Mouse (Mus musculus) urinary bladder, postnatal 25 days (tissue): ENCODE data around the gene Dnaaf1.

Source experiments
- DNase-seq: peaks from one replicate; pipeline ENCODE4 v3.0.0; 2022; ENCODE audit warnings: low spot score

Dnaaf1 gene

DNA sequence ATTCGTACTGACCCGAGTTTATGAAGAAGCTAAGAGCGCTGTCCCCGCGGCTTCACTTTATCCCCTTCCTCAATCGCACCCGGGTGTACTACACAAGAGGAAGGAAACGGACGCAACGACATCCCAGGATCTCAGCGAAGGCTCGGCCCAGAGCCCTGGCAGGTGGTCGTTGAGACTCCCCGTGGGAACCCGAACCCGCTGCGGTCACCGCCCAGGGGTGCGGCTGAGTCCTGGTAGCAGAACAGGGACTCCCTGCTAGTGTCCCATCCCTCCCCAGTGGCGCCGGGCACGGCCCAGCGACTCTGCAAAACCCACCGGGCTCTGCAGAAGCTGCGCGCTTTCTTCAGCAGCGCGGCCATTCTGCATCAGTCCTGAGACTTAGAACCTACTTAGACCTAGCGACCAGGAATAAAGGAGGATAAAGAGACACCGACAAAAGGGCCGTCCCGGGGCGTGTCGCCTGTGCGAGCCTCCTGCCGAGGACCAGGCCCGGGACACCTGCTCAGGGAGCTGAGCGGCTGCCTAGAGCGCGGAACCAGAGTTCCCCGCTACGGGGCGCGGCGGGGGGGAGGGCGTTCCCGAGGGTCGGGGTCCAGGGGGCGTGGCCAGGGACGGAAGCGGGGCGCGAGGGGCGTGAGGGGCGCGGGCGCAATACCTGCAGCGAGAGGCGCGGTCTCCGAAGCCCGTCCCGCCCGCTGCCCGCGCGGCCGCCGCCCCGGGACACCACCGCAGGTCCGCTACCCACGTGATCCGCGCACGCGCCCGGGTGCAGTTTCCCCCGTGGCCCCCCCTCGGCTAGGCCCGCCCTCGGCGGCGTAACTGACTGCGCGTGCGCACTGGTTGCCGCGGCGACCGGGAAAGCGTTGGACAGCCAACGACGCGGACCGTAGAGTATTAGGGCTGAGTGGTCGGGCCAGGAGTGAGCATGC, at the start of gene Dnaaf1, which contains the start of gene Hsdl1:
Dnaaf1 (plus strand) TSS at position 799 of the 929 bp plus-strand sequence.
Hsdl1 (minus strand) TSS at position 747 of the 929 bp plus-strand sequence.
- DNase-seq = peak; percentile 99

- DNase-seq = no peak
Measured at GRCm38 (mm10) chr8:119528762-119529161, 46.3 kb upstream of the Dnaaf1 start.

GRCm38 (mm10) chr8:119530937-119531336, 44.1 kb upstream of the Dnaaf1 start:
- no peak for DNase-seq

GRCm38 (mm10) chr8:119531397-119531796, 43.6 kb upstream of the Dnaaf1 start:
- no peak for DNase-seq

DNA sequence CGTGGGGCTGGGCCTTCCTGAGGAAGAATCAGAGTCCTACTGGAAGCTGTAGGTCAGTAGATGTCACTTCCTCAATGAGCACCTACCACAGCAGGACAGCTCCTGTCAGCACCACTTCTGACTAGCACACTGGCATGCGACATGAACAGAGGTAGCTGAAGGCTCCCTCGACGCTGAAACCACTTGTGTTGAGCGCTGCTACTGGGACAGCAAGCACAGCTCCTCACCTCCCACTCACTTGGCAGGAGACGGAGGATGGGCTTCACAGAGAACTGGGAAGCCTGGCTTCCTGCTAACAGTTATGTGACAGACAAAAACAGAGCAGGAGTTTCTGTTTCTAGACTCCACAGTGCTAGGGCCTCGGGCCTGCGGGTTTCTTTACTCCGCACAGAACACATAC, 43.1 kb upstream of the Dnaaf1 start:
- DNase-seq = no peak

GRCm38 (mm10) chr8:119544606-119545005, 30.4 kb upstream of the Dnaaf1 start:
- no peak for DNase-seq

- no peak for DNase-seq
Measured at GRCm38 (mm10) chr8:119545180-119545579, 29.9 kb upstream of the Dnaaf1 start.

DNA sequence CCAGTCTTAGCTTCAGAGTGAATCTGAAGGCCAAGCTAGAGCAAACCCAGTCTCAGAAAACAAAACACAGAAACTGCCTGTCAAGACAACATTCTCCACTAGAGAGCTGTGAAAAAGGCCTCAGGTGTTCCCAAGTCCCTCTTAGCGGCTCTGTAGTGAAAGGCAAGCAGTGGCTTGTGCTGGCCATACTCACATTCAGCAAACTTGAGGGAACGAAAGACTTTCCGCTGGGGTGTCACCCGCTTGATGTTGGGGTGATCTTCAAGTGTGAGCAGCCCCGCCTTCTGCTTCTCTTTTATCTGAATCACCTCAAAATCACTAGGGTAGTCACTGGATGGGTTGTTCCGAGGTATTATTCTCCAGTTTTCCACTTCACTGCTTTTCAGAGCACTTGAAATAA, 29.2 kb upstream of the Dnaaf1 start:
- no peak for DNase-seq

DNA sequence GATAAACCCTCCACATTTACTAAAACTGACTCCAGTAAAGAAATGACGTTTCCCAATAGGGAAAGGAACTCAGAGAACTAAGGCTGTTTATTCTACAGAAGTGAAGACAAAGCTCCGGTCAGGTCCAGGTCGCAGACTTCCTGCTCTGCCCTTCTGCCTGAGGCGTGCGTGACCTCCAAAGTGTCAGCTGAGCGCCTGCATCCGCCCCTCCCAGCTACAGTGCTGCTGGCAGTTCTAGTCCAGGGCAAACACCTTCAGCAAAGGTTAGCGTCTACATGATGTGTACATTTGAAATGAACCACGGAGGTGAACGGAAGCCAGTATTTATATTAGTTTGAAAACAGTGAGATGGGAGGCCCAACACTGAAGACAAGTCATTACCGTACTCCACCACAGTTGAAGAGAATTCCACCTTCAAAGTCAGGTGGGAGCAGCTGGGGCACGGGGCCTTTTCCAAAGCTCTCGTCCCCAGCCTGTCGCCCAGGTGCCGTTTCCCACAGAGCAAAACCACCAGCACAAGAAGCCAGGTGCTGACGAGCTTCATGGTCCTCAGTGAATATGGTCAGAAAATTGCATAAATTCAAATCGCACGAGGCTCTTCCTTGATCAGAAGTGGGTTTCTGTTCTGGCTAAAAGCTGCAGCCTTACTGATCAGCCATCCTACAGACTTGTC, 27.9 kb upstream of the Dnaaf1 start:
- no peak for DNase-seq

DNA sequence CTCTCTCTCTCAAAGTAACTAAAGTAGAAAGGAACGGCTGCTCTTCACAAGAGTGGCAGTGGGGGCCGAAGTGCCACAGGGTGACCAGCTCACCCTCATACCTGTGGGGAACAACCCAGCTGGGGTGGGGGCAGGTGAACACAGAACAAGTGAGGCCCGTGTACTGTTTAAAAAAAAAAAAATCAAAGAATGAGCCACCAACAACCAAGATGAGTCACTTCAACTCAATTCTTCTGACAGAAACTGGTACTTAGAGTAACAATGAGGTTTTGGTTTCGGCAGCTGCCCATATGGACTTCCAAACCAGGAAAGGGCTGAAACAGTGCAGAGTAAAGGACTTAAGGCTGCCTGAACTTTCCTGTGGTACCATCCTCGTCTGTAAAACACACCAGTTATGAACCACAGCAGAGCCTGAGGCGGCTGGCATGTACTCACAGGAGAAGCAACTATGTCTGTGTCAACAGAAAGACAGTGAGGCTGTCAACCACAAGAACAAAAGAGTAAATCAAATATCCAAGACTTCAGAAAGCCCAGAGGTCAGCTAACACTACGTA, 26.4 kb upstream of the Dnaaf1 start:
- no peak for DNase-seq

GRCm38 (mm10) chr8:119552967-119553366, 22.1 kb upstream of the Dnaaf1 start:
- DNase-seq = no peak

DNA sequence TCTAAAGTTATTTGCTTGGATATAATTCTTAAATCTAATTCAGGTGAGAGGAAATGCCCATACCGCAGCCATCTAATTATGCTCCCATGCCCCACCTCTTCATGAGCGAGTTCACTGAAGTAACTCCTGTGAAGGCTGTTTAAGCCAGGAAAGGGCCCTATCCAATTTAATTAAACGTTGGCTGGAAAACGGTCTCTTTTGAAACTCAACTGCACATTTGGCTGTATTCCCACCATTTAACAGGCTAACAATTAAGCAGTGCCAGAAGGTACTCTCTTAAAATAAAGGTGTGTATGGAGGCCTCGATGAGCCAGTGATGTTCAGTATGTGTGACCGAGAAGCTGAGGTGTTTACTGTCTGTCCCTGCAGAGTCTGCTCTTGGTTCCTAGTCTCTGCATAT, 19.2 kb upstream of the Dnaaf1 start:
- DNase-seq = no peak

DNA sequence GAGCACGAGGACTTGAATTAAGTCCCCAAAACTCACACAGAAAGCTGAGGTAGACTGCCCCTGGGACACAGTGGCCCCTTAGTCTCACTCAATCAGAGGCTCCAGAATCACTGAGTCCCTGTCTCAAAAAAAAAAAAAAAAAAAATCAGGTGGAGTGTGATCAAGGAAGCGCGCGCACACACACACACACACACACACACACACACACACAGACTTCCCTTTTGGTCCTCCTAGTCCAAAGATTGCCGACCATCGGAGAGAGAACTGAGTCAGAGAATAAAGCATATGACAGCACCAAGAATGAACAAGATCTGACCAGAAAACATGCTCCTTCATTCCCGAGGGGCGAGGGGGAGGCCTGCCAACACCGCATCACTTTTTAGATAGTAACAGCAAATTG, 17.9 kb upstream of the Dnaaf1 start:
- DNase-seq = no peak

GRCm38 (mm10) chr8:119557821-119558602, 17.0 kb upstream of the Dnaaf1 start:
- no peak for DNase-seq

DNA sequence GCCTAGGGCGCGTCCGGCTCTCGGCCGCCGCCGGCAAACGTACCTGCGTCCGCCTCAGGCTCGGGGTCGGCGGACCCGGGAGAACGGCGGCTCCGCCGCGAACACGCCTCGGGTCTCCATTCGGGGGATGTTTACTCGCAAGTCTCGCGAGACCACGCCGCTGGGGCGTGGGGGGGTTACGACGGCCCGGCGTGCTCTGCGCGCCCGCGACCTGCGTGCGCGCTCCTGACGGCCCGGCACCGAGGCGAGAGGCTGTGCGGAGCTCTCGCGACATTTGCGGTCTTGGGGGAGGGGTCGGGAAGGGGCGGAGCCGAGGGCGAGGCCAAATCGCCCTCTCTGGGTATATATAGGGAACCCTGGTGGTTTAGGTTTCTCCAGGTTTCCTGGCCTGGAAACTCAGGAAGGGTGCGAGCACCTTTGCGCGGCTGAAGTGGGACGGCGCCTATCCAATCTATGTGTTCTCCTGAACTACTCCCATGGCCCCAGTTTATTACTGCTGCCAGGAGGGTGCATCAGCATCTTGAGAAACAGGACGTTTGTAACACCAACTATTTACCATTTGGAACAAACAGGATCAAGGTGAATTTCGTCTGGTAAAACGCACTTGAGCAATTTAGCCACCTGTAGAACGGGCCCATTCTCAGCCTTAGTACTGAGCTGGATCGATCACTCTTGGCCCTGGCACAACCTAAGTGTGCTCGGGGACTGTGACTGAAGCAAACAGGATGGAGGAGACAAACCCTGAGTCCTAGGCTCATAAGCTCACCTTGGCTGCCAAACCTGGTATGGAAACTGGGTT, 16.2 kb upstream of the Dnaaf1 start, which contains the start of gene Mbtps1:
Mbtps1 (minus strand) TSS at position 133 of the 799 bp plus-strand sequence.
- peak; percentile 99 for DNase-seq

DNA sequence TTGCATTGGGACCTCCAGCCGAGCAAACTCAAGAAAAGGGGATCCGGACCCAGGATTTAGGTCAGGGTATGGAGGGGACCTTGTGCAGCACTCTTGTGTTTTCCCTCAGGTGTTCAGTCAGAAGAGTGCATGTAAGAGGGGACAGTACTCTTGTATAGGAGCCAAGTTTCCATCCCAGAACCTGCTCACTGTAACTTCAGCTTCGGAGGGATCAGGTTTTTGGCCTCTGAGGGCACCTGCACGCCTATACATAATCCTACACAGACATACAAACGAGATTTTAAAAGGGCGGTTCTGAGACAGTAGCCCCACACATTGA, 15.7 kb upstream of the Dnaaf1 start:
- DNase-seq = no peak

DNA sequence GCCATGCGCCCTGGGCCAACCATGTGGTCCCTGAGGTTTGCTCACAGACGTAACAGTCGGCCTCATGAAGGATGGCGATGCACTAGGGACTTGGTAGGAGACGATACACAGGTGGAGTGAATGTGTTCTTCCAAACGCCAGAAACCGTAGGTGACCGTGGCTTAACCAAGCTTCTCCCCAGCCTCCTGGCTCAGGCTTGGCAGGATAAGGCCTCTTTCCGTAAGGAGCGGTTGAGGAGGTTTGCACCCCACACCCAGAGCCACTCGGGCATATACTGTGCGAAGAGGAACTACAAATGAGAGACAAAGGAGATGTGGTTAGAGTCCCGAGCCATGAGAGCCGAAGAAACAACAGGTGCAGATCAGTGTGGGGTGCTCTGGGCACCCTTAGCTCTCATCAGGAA, 11.2 kb upstream of the Dnaaf1 start:
- DNase-seq = no peak

DNA sequence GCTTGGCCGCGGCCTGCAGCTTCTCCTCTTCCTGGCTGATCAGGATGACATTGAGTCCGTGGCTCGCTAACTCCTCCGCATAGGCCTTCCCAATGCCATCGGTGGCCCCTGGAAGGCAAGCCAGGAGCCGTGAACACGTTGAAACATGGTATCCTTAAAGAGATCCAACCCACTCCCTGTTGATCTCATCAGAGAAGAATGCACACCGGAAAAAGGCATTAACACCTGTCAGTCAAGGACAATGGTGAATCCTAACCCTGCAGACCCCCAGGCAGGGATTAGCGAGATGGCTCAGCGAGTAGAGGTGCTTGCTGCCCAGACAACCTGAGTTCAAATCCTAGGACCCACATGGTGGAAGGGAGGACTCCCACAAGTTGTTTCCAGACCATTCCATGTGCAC, 8.7 kb upstream of the Dnaaf1 start:
- no peak for DNase-seq

GRCm38 (mm10) chr8:119568251-119568650, 6.8 kb upstream of the Dnaaf1 start:
- DNase-seq = no peak

- DNase-seq = no peak
Measured at GRCm38 (mm10) chr8:119568951-119569350, 6.1 kb upstream of the Dnaaf1 start.

GRCm38 (mm10) chr8:119569881-119570280, 5.2 kb upstream of the Dnaaf1 start:
- no peak for DNase-seq
